Mouse (Mus musculus) forelimb bud, embryonic 11.5 days (tissue): ENCODE measurements at regions not wholly inside any gene's neighbourhood (a gene's known extent, or its start where the extent isn't known, plus 50 kb on each side); places are given as distances from the start of the nearest gene placed in this dataset.

Experiments
- DNase-seq: peaks from one replicate; pipeline ENCODE4 v3.0.0-alpha.2; 2012; ENCODE audit warnings: low read depth, low spot score

GRCm38 (mm10) chr12:12706326-12706920 lies 235.3 kb downstream of the Mycn start:
- no peak for DNase-seq

GRCm38 (mm10) chr12:12701735-12702134 lies 240.0 kb downstream of the Mycn start:
- DNase-seq = no peak

- no peak for DNase-seq
Observed at GRCm38 (mm10) chr12:12701060-12701667, 240.6 kb downstream of the Mycn start.

GRCm38 (mm10) chr12:12693838-12694777 lies 247.6 kb downstream of the Mycn start:
- DNase-seq = peak; percentile 37

- DNase-seq = no peak
Observed at GRCm38 (mm10) chr12:12687376-12687775, 254.3 kb downstream of the Mycn start.

GRCm38 (mm10) chr12:12685217-12685522 lies 256.5 kb downstream of the Mycn start:
- no peak for DNase-seq

- no peak for DNase-seq
Observed at GRCm38 (mm10) chr12:12684481-12685216, 257.1 kb downstream of the Mycn start.

GRCm38 (mm10) chr12:12683733-12684470 lies 257.8 kb downstream of the Mycn start:
- DNase-seq = no peak

GRCm38 (mm10) chr12:12681101-12681500 lies 260.6 kb downstream of the Mycn start:
- DNase-seq = no peak

- DNase-seq = peak; percentile 68
Observed at GRCm38 (mm10) chr12:12680371-12680921, 261.3 kb downstream of the Mycn start.

- no peak for DNase-seq
Observed at GRCm38 (mm10) chr12:12676676-12677075, 265.0 kb downstream of the Mycn start.

- no peak for DNase-seq
Observed at GRCm38 (mm10) chr12:12669931-12670330, 271.8 kb downstream of the Mycn start.

- DNase-seq = no peak
Observed at GRCm38 (mm10) chr12:12668919-12669318, 272.8 kb downstream of the Mycn start.

- no peak for DNase-seq
Observed at GRCm38 (mm10) chr12:12655611-12656010, 286.1 kb downstream of the Mycn start.

GRCm38 (mm10) chr12:12655184-12655583 lies 286.5 kb downstream of the Mycn start:
- DNase-seq = peak; percentile 73

- DNase-seq = no peak
Observed at GRCm38 (mm10) chr12:12652361-12652760, 289.4 kb downstream of the Mycn start.

GRCm38 (mm10) chr12:12650309-12650708 lies 291.4 kb downstream of the Mycn start:
- no peak for DNase-seq

- no peak for DNase-seq
Observed at GRCm38 (mm10) chr12:12647467-12647866, 294.2 kb downstream of the Mycn start.

- no peak for DNase-seq
Observed at GRCm38 (mm10) chr12:12645183-12645582, 296.5 kb downstream of the Mycn start.

- no peak for DNase-seq
Observed at GRCm38 (mm10) chr12:12643247-12643963, 298.3 kb downstream of the Mycn start.
